Mouse (Mus musculus) G1E (cell line): ENCODE measurements at regions not wholly inside any gene's neighbourhood (a gene's known extent, or its start where the extent isn't known, plus 50 kb on each side); places are given as distances from the start of the nearest gene placed in this dataset.

ENCODE experiments used
- CTCF ChIP-seq: IDR thresholded peaks from 2 replicates; pipeline ENCODE4 v1.5.1; 2012; ENCODE audit warnings: low read depth, low read length, inconsistent platforms, mixed read lengths
- TAL1 ChIP-seq: conservative IDR thresholded peaks from 2 replicates; pipeline ENCODE4 v1.6.1; 2012; ENCODE audit warnings: low read depth, low read length, inconsistent platforms, mixed read lengths

GRCm38 (mm10) chr2:171735061-171735490 is 308.2 kb downstream of the Cbln4 start:
- TF ChIP-seq CTCF = no peak
- no peak for TF ChIP-seq TAL1
